Mouse (Mus musculus) megakaryocyte, embryonic 14.5 days (primary cell): ENCODE measurements around the gene Unc119.

Experiments used
- FLI1 ChIP-seq: IDR thresholded peaks from 2 replicates; pipeline ENCODE4 v1.6.1; 2012; ENCODE audit warnings: low read length, inconsistent platforms, mixed read lengths
- GATA1 ChIP-seq: IDR thresholded peaks from 3 replicates; pipeline ENCODE4 v1.6.1; 2012; ENCODE audit warnings: mixed read lengths, low read length, inconsistent platforms, borderline replicate concordance

GRCm38 (mm10) chr11:78341702-78342101 lies 1.6 kb upstream of the Unc119 start:
- no peak for TF ChIP-seq GATA1
- no peak for TF ChIP-seq FLI1
